Comparison of ENCODE assay signal across 20 mouse cellular contexts in genomic region chr14:35008674-35009073, GRCm38 (mm10).
DNase-seq lines count a peak whose midpoint lies in the region; ATAC-seq and TF ChIP-seq lines count a peak whose summit lies in the region.
"Had no signal": no experiment of that assay in that cellular context is flagged by ENCODE, and none has a peak within 500 bp of the region (broad histone marks: within the 10 kb centered on the region; RNA-seq: fewer than 3 reads in every experiment).

No protein-coding gene starts in this region.

- H3K36me3 ChIP-seq in forebrain, embryonic 13.5 days (ENCODE audit: poor library complexity, severe bottlenecking), result no peaks in the 10 kb centered on the region
- no peaks in the 10 kb centered on the region for H3K36me3 ChIP-seq in forebrain, embryonic 11.5 days (ENCODE audit: control insufficient read depth, insufficient read depth, low read length)
- no peaks in the 10 kb centered on the region for H3K36me3 ChIP-seq in midbrain, embryonic 13.5 days
- no peaks in the 10 kb centered on the region for H3K36me3 ChIP-seq in midbrain, embryonic 11.5 days (ENCODE audit: control insufficient read depth, insufficient read depth, low read length)
- no peaks in the 10 kb centered on the region for H3K36me3 ChIP-seq in hindbrain, embryonic 16.5 days (ENCODE audit: control insufficient read depth, insufficient read depth, low read length)
- no peaks in the 10 kb centered on the region for H3K36me3 ChIP-seq in neural tube, embryonic 15.5 days
- H3K36me3 ChIP-seq in heart, adult 2 months (ENCODE audit: control insufficient read depth, insufficient read depth, low read length), result no peaks in the 10 kb centered on the region
- H3K36me3 ChIP-seq: limb, embryonic 13.5 days; liver, embryonic 15.5 days had no signal

- H3K9ac ChIP-seq in forebrain, embryonic 13.5 days, result no peak overlapping the region
- no peak overlapping the region for H3K9ac ChIP-seq in forebrain, embryonic 11.5 days (ENCODE audit: low read length)
- H3K9ac ChIP-seq in midbrain, embryonic 13.5 days (replicated peaks), result no peak overlapping the region
- no peak overlapping the region for H3K9ac ChIP-seq in midbrain, embryonic 11.5 days (ENCODE audit: low read length)
- no peak overlapping the region for H3K9ac ChIP-seq in hindbrain, embryonic 16.5 days (ENCODE audit: low read depth, low read length)
- no peak overlapping the region for H3K9ac ChIP-seq in neural tube, embryonic 15.5 days (replicated peaks)
- no peak overlapping the region for H3K9ac ChIP-seq in heart, adult 2 months (ENCODE audit: low read depth, low read length)
- H3K9ac ChIP-seq: limb, embryonic 13.5 days; liver, embryonic 15.5 days had no signal

- peak overlapping the region; percentile 28; the same call in 1 of the 2 replicates for H3K4me2 ChIP-seq in forebrain, embryonic 13.5 days
- H3K4me2 ChIP-seq in forebrain, embryonic 11.5 days (ENCODE audit: low read depth, low read length, severe bottlenecking), result no peak overlapping the region
- H3K4me2 ChIP-seq in midbrain, embryonic 13.5 days (replicated peaks), result no peak overlapping the region
- no peak overlapping the region for H3K4me2 ChIP-seq in midbrain, embryonic 11.5 days
- no peak overlapping the region; the same call in 1 of the 2 replicates for H3K4me2 ChIP-seq in hindbrain, embryonic 16.5 days (ENCODE audit: low read length)
- peak overlapping the region; percentile 27; the same call in 1 of the 2 replicates for H3K4me2 ChIP-seq in neural tube, embryonic 15.5 days
- H3K4me2 ChIP-seq: heart, embryonic 11.5 days; limb, embryonic 13.5 days; liver, embryonic 15.5 days had no signal

- no peak overlapping the region for H3K4me3 ChIP-seq in forebrain, embryonic 13.5 days
- no peak overlapping the region for H3K4me3 ChIP-seq in forebrain, embryonic 11.5 days (ENCODE audit: low read depth, low read length)
- H3K4me3 ChIP-seq in midbrain, embryonic 13.5 days (replicated peaks), result no peak overlapping the region
- no peak overlapping the region for H3K4me3 ChIP-seq in midbrain, embryonic 11.5 days (ENCODE audit: low read depth, low read length)
- H3K4me3 ChIP-seq in hindbrain, embryonic 16.5 days (ENCODE audit: low read length), result no peak overlapping the region
- no peak overlapping the region for H3K4me3 ChIP-seq in neural tube, embryonic 15.5 days (replicated peaks)
- no peak overlapping the region for H3K4me3 ChIP-seq in heart, adult 2 months
- H3K4me3 ChIP-seq: left cerebral cortex, adult 2 months; limb, embryonic 13.5 days; liver, embryonic 15.5 days had no signal

- 32% methylated on average over 3 of the region's 3 CpGs for WGBS in forebrain, embryonic 13.5 days
- 44% methylated on average over 3 of the region's 3 CpGs for WGBS in forebrain, embryonic 11.5 days
- WGBS in midbrain, embryonic 13.5 days, result 50% methylated on average over 3 of the region's 3 CpGs
- 65% methylated on average over 3 of the region's 3 CpGs for WGBS in midbrain, embryonic 11.5 days
- 29% methylated on average over 3 of the region's 3 CpGs for WGBS in hindbrain, embryonic 16.5 days
- WGBS in neural tube, embryonic 15.5 days, result 24% methylated on average over 3 of the region's 3 CpGs
- 43% methylated on average over 3 of the region's 3 CpGs for WGBS in heart, adult 2 months

- intact Hi-C loops in heart, adult 2 months (cut with DNase I), result no loop called here

- no peak overlapping the region for H3K27ac ChIP-seq in forebrain, embryonic 13.5 days
- H3K27ac ChIP-seq in forebrain, embryonic 11.5 days (ENCODE audit: low read depth, low read length), result no peak overlapping the region
- H3K27ac ChIP-seq in midbrain, embryonic 13.5 days, result no peak overlapping the region
- no peak overlapping the region for H3K27ac ChIP-seq in midbrain, embryonic 11.5 days (ENCODE audit: low read depth, low read length)
- H3K27ac ChIP-seq in hindbrain, embryonic 16.5 days (ENCODE audit: low read depth, low read length), result no peak overlapping the region
- peak overlapping the region; percentile 18; the same call in 1 of the 2 replicates for H3K27ac ChIP-seq in neural tube, embryonic 15.5 days (replicated peaks)
- H3K27ac ChIP-seq in heart, adult 2 months, result no peak overlapping the region
- H3K27ac ChIP-seq: left cerebral cortex, adult 2 months; limb, embryonic 13.5 days; liver, embryonic 15.5 days had no signal

- no peak for DNase-seq in forebrain, embryonic 11.5 days (ENCODE audit: low spot score)
- DNase-seq in midbrain, embryonic 11.5 days (ENCODE audit: low spot score, missing footprints), result no peak
- no peak for DNase-seq in urinary bladder, postnatal 14 days (ENCODE audit: low spot score)
- DNase-seq in heart, adult 2 months, result no peak
- DNase-seq: cerebellum, adult 2 months; gastrocnemius, postnatal 14 days; heart, postnatal 4 days; kidney, adult 2 months; kidney, postnatal 4 days; lung, postnatal 10 days; retina, postnatal 1 day had no signal

- TF ChIP-seq CTCF in heart, adult 2 months (IDR thresholded peaks at IDR 0.05), result no peak

- H3K79me2 ChIP-seq in heart, adult 2 months (replicated peaks; ENCODE audit: control insufficient read depth, insufficient read depth, low read length), result no peaks in the 10 kb centered on the region

- ATAC-seq in forebrain, embryonic 13.5 days, result peak; percentile 82
- no peak for ATAC-seq in forebrain, embryonic 11.5 days (replicated peaks; ENCODE audit: low FRiP score)
- peak; percentile 69 for ATAC-seq in midbrain, embryonic 13.5 days
- no peak for ATAC-seq in midbrain, embryonic 11.5 days (ENCODE audit: low FRiP score)
- peak; percentile 57 for ATAC-seq in hindbrain, embryonic 16.5 days
- ATAC-seq in neural tube, embryonic 15.5 days (ENCODE audit: low FRiP score), result peak; percentile 52; the same call in 1 of the 2 replicates
- ATAC-seq: Patski had no signal

- no peaks in the 10 kb centered on the region for H3K27me3 ChIP-seq in forebrain, embryonic 13.5 days
- no peaks in the 10 kb centered on the region for H3K27me3 ChIP-seq in forebrain, embryonic 11.5 days (ENCODE audit: control insufficient read depth, insufficient read depth, low read length)
- H3K27me3 ChIP-seq in midbrain, embryonic 13.5 days, result no peaks in the 10 kb centered on the region
- H3K27me3 ChIP-seq in midbrain, embryonic 11.5 days (ENCODE audit: control insufficient read depth, insufficient read depth, low read length), result no peaks in the 10 kb centered on the region
- H3K27me3 ChIP-seq in hindbrain, embryonic 16.5 days (replicated peaks; ENCODE audit: control insufficient read depth, insufficient read depth, low read length), result no peaks in the 10 kb centered on the region
- no peaks in the 10 kb centered on the region for H3K27me3 ChIP-seq in neural tube, embryonic 15.5 days (replicated peaks)
- no peaks in the 10 kb centered on the region for H3K27me3 ChIP-seq in heart, adult 2 months (ENCODE audit: control insufficient read depth, insufficient read depth, low read length)
- H3K27me3 ChIP-seq: limb, embryonic 13.5 days; liver, embryonic 15.5 days had no signal

- no peak for TF ChIP-seq EP300 in heart, adult 2 months (IDR thresholded peaks at IDR 0.05; ENCODE audit: insufficient read depth, low read depth, low read length)

- H3K4me1 ChIP-seq in forebrain, embryonic 13.5 days, result peaks cover 12% of the 10 kb centered on the region
- H3K4me1 ChIP-seq in forebrain, embryonic 11.5 days (replicated peaks; ENCODE audit: control insufficient read depth, insufficient read depth, low read length), result no peaks in the 10 kb centered on the region
- H3K4me1 ChIP-seq in midbrain, embryonic 13.5 days (replicated peaks), result peaks cover 15% of the 10 kb centered on the region; the same call in 1 of the 2 replicates
- no peaks in the 10 kb centered on the region for H3K4me1 ChIP-seq in midbrain, embryonic 11.5 days (ENCODE audit: control insufficient read depth, insufficient read depth, low read length)
- H3K4me1 ChIP-seq in hindbrain, embryonic 16.5 days (ENCODE audit: control insufficient read depth, insufficient read depth, low read depth, low read length), result peaks cover 7% of the 10 kb centered on the region; the same call in 1 of the 2 replicates
- H3K4me1 ChIP-seq in neural tube, embryonic 15.5 days, result peaks cover 13% of the 10 kb centered on the region
- peaks cover 2% of the 10 kb centered on the region; the same call in 1 of the 2 replicates for H3K4me1 ChIP-seq in heart, adult 2 months (ENCODE audit: control insufficient read depth, insufficient read depth, low read length)
- H3K4me1 ChIP-seq: limb, embryonic 13.5 days; liver, embryonic 15.5 days had no signal

- TF ChIP-seq POLR2A in heart, adult 2 months (IDR thresholded peaks at IDR 0.05; ENCODE audit: insufficient read depth, low read depth, low read length), result no peak

- H3K9me3 ChIP-seq in forebrain, embryonic 13.5 days (replicated peaks), result no peaks in the 10 kb centered on the region
- no peaks in the 10 kb centered on the region for H3K9me3 ChIP-seq in forebrain, embryonic 11.5 days (ENCODE audit: control insufficient read depth, low read length)
- no peaks in the 10 kb centered on the region for H3K9me3 ChIP-seq in midbrain, embryonic 13.5 days
- no peaks in the 10 kb centered on the region for H3K9me3 ChIP-seq in midbrain, embryonic 11.5 days (ENCODE audit: control insufficient read depth, low read length)
- no peaks in the 10 kb centered on the region for H3K9me3 ChIP-seq in hindbrain, embryonic 16.5 days (ENCODE audit: control insufficient read depth, low read length)
- no peaks in the 10 kb centered on the region for H3K9me3 ChIP-seq in neural tube, embryonic 15.5 days (replicated peaks)
- H3K9me3 ChIP-seq: limb, embryonic 13.5 days; liver, embryonic 15.5 days had no signal

Comparison
In these comparisons a context has a peak if more than half of its experiments do, and no peak if none do; other contexts are left out.
1. ATAC-seq: peak in forebrain, embryonic 13.5 days (single experiment), midbrain, embryonic 13.5 days (single experiment), hindbrain, embryonic 16.5 days (single experiment) and neural tube, embryonic 15.5 days (single experiment); none in forebrain, embryonic 11.5 days (single experiment) and midbrain, embryonic 11.5 days (single experiment).
2. H3K4me2 ChIP-seq: peak in forebrain, embryonic 13.5 days (single experiment) and neural tube, embryonic 15.5 days (single experiment); none in forebrain, embryonic 11.5 days (single experiment), midbrain, embryonic 13.5 days (single experiment), midbrain, embryonic 11.5 days (single experiment) and hindbrain, embryonic 16.5 days (single experiment).